Mouse (Mus musculus) right cerebral cortex, adult 2 months (tissue): ENCODE results near the gene Pdc.
"Not testable (repeated sequence)": the region's sequence is repeated elsewhere in the genome, so short reads cannot be mapped to it uniquely, and the experiment has no call there.

ENCODE experiments used
- DNase-seq, 2 experiments: peaks; one replicate each; pipeline ENCODE4 v3.0.0; 2021 to 2022; ENCODE audit warnings: low spot score in 2 of 2

The Pdc gene

DNA sequence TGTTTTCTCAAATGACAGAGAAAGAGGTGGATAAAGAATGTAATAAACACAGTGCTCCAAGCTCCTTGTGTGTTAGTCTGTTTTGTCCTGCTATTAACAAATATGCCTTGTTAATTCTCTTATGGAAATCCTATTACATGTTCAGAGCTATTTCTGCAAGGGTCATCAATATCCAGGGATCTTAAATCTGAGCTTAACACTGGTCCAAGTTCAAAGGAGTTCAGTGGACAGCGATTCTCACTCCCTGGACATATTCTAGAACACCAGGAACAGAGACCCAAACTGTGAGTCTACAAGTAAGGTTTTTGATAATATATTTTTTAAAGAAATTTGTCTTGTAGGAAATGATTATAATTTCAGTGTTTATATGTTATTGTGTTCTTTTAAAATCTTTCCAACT is at the start of gene Pdc:
Gene Pdc (plus strand): TSS at position 213 of the 400 bp plus-strand sequence.
- DNase-seq = no peak

DNA sequence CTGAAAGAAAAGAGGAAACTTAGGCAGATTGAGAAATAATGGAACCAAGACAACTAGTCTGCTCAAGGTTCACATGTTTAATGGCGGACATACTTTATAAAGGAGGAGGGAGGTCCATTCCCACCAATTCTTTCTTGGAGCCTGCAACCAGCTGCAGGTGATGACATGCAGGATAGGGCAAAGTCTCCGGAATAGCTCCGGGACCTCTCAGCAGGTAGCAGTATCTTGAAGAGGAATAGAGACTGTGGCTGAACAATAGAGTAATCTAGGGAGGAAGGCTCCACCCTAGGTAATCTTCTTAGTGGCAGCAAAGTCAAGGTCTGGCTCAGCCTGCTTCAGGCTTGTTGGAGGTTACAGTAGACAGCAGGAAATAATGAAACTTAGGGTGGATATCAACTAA is 25.2 kb upstream of the Pdc start:
- DNase-seq = not testable (repeated sequence)

DNA sequence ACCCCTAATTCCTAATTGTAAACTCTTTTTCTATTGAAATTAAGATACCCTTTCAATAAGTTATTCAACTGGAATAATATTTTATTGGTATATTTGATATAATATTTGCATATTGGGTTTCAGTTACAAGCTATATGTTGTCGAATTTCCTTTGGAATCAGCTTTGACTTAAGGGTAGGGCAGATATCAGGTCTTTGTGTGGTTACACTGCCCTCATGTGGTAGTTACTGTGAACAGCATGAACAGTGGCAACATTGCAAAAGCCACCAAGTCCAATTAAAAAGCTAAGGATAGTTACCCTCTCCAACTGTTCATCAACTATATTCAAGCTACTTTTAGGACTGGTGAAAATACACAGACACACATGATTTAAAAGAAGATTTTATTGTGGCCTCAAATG is 11.6 kb upstream of the Pdc start:
- peak; percentile 33 to 47 for DNase-seq

- DNase-seq = no peak
These were observed 15.9 kb downstream of the Pdc start for GRCm38 (mm10) chr1:150335111-150335510.

- no peak for DNase-seq
These were observed 41.6 kb downstream of the Pdc start for GRCm38 (mm10) chr1:150360864-150361263.

- DNase-seq = no peak
These were observed 53.7 kb downstream of the Pdc start for GRCm38 (mm10) chr1:150372895-150373294.

GRCm38 (mm10) chr1:150374247-150374646 is 55.0 kb downstream of the Pdc start:
- no peak for DNase-seq
